Mouse (Mus musculus): ENCODE data around the gene Pex14. TPM values are rescaled to one million over a fixed set of nuclear protein-coding genes. Genes with fewer than 3 reads are reported as not detected.
A peak's percentile ranks its signal among the peaks of the same experiment; 100 is the strongest.

Pex14 gene
- polyA plus RNA-seq, 1 experiment = 49.3 TPM

DNA sequence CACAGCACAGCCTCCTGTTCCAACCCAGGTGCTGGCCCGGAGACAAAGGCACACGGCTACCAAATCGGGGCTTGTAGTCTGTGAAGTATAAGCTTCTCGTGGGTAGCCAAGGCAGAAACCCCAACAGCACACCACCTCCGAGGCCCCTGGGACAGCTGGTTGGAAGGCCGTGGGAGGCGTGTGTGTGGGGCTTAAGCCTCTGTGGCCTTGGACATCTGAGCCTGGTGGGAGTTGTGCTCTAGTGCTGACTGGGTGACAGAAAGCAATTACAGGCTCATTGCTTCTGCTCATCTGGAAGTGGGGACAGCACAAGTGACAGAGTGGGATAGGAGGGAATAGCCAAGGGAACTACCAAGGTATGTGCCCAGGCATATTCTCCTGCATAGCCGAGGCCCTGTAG lies 175.7 kb downstream of the Pex14 start:
- TF ChIP-seq CTCF (conservative IDR thresholded peaks at IDR 0.05; ENCODE audit: insufficient read depth, insufficient read length, low read depth, low read length) (no peak), POLR2A (IDR thresholded peaks at IDR 0.05; ENCODE audit: low read depth, low read length) (no peak)
- Histone ChIP-seq H3K4me3 (ENCODE audit: insufficient read depth, low read depth, low read length) (no peak overlapping the region), H3K27me3 (replicated peaks; ENCODE audit: control insufficient read depth, insufficient read depth, low read length) (no peaks in the 10 kb centered on the region), H3K4me1 (ENCODE audit: control insufficient read depth, insufficient read depth, low read length) (peaks cover 46% of the 10 kb centered on the region), H3K36me3 (ENCODE audit: control insufficient read depth, insufficient read depth, low read length) (no peaks in the 10 kb centered on the region), H3K27ac (ENCODE audit: insufficient read depth, low read depth, low read length) (peak overlapping the region; percentile 13)
- DNase-seq = no peak
- 65% methylated on average over 8 of the region's 8 CpGs for WGBS

DNA sequence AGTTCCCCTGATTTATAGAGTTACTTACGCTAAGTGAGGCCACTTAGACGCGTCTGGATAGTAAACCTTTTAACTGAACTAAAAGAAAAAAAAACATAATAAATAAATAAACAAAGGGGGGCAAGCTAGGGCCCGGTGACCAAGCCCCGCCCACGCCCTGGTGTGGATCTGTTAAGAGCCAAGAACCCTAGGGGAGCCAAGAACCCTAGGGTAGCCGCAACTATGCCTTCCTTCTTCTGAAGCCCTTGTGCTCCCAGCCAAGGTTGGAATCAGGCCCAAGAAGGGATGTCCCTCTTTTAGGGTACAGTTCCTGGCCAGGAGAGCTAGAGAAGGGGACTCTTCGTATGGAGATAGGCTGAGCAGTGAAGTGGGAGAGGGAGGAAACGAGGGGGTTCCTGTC lies 176.3 kb downstream of the Pex14 start:
- TF ChIP-seq CTCF (conservative IDR thresholded peaks at IDR 0.05; ENCODE audit: insufficient read depth, insufficient read length, low read depth, low read length) (no peak), POLR2A (IDR thresholded peaks at IDR 0.05; ENCODE audit: low read depth, low read length) (no peak)
- H3K27ac ChIP-seq (ENCODE audit: insufficient read depth, low read depth, low read length) = peak overlapping the region; percentile 94
- H3K4me1 ChIP-seq (ENCODE audit: control insufficient read depth, insufficient read depth, low read length) = peaks cover 44% of the 10 kb centered on the region
- no peaks in the 10 kb centered on the region for H3K27me3 ChIP-seq (replicated peaks; ENCODE audit: control insufficient read depth, insufficient read depth, low read length)
- no peak overlapping the region for H3K4me3 ChIP-seq (ENCODE audit: insufficient read depth, low read depth, low read length)
- WGBS = 51% methylated on average over 9 of the region's 9 CpGs
- DNase-seq = no peak
- H3K36me3 ChIP-seq (ENCODE audit: control insufficient read depth, insufficient read depth, low read length) = no peaks in the 10 kb centered on the region

DNA sequence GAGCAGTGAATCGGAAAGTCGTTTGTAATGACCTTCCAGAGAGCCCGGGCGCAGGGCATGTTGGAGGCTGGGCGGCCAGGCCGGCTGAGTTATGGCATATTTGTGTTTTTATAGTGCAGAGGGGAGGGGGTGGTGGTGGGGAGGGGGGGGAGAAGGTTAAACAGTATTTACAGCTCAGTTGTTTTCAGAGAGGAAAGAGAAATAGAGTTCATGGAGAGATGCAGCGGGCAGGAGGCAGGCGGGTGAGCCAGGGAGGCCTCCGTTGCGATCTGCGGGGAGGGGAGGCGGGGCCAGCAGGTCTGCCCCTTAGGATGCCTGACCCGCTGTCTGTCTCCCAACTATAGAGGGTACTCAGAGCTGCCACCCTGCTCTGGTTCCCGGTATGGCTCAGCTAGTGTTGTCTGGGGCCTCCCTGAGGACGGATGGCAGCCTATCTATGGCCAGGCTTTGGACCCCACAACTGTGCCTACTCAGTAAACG lies 177.4 kb downstream of the Pex14 start:
- Histone ChIP-seq H3K4me1 (ENCODE audit: control insufficient read depth, insufficient read depth, low read length) (peaks cover 36% of the 10 kb centered on the region), H3K36me3 (ENCODE audit: control insufficient read depth, insufficient read depth, low read length) (no peaks in the 10 kb centered on the region), H3K4me3 (ENCODE audit: insufficient read depth, low read depth, low read length) (peak overlapping the region; percentile 18; the same call in 1 of the 2 replicates), H3K27me3 (replicated peaks; ENCODE audit: control insufficient read depth, insufficient read depth, low read length) (no peaks in the 10 kb centered on the region), H3K27ac (ENCODE audit: insufficient read depth, low read depth, low read length) (peak overlapping the region; percentile 94)
- DNase-seq = peak; percentile 68
- TF ChIP-seq POLR2A (IDR thresholded peaks at IDR 0.05; ENCODE audit: low read depth, low read length) = no peak
- TF ChIP-seq CTCF (conservative IDR thresholded peaks at IDR 0.05; ENCODE audit: insufficient read depth, insufficient read length, low read depth, low read length) = no peak
- WGBS = 28% methylated on average over 16 of the region's 16 CpGs

DNA sequence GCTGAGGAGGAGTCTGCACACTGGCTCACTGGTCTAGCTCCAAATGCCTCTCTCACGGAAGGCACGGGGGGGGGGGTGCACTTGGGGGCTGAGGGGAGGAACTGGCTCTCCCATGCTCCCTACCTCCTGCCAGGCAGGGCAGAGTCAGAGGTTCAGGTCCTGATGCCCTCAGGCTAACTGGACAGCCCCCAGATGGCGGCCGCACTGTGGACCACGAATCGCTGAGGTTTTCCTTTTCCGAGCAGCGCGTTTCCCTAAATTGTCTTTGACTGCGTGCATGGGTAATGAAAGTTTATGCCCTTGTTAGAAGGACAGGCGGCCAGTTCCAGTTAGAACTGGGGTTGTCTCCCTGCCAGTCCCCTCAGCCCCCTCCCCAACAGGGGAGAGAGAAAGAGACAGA lies 179.1 kb downstream of the Pex14 start:
- WGBS = 19% methylated on average over 11 of the region's 11 CpGs
- DNase-seq = peak; percentile 72
- TF ChIP-seq POLR2A (IDR thresholded peaks at IDR 0.05; ENCODE audit: low read depth, low read length) (no peak), CTCF (conservative IDR thresholded peaks at IDR 0.05; ENCODE audit: insufficient read depth, insufficient read length, low read depth, low read length) (no peak)
- no peak overlapping the region for H3K4me3 ChIP-seq (ENCODE audit: insufficient read depth, low read depth, low read length)
- H3K27me3 ChIP-seq (replicated peaks; ENCODE audit: control insufficient read depth, insufficient read depth, low read length) = no peaks in the 10 kb centered on the region
- peaks cover 23% of the 10 kb centered on the region for H3K4me1 ChIP-seq (ENCODE audit: control insufficient read depth, insufficient read depth, low read length)
- peak overlapping the region; percentile 91 for H3K27ac ChIP-seq (ENCODE audit: insufficient read depth, low read depth, low read length)
- H3K36me3 ChIP-seq (ENCODE audit: control insufficient read depth, insufficient read depth, low read length) = no peaks in the 10 kb centered on the region

DNA sequence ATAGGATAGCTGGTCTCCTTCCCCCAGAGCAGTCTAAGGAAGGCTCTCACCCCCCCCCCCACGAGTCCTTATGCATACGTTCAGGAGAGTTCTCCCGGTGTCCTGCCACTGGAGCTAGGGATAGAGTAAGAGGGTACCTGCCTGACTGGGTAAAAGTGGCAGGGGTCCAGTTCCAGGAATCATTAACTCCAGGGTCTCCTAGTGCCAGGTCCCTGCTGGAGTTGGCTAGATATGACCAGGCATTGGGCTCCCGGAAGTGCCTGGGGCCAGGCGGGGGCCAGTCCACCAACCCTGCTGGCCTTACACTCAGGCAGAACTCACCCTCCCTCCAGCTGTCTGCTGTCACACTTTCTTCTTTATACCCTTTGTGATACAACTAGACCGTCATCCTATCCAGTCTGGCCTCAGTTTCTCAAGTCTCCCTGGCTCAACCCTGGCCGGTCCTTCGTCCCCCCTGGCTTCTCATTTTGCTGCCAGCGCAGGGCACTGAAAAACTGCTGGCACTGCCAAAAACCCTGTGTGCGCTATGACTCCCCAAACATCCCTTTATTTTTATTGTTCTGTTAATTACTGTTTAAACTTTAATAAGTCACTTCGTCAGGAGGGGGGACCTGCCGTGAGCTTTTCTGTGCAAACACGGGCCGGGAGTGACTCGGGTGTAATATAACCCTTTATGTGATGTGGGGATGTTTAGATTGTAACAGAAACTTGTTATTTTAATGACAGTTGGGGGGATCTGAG lies 180.8 kb downstream of the Pex14 start:
- 32% methylated on average over 15 of the region's 15 CpGs for WGBS
- Histone ChIP-seq H3K4me1 (ENCODE audit: control insufficient read depth, insufficient read depth, low read length) (peaks cover 19% of the 10 kb centered on the region), H3K27ac (ENCODE audit: insufficient read depth, low read depth, low read length) (peak overlapping the region; percentile 91), H3K36me3 (ENCODE audit: control insufficient read depth, insufficient read depth, low read length) (no peaks in the 10 kb centered on the region), H3K4me3 (ENCODE audit: insufficient read depth, low read depth, low read length) (no peak overlapping the region), H3K27me3 (replicated peaks; ENCODE audit: control insufficient read depth, insufficient read depth, low read length) (no peaks in the 10 kb centered on the region)
- peak; percentile 82 for DNase-seq
- TF ChIP-seq CTCF (conservative IDR thresholded peaks at IDR 0.05; ENCODE audit: insufficient read depth, insufficient read length, low read depth, low read length) = no peak
- no peak for TF ChIP-seq POLR2A (IDR thresholded peaks at IDR 0.05; ENCODE audit: low read depth, low read length)

DNA sequence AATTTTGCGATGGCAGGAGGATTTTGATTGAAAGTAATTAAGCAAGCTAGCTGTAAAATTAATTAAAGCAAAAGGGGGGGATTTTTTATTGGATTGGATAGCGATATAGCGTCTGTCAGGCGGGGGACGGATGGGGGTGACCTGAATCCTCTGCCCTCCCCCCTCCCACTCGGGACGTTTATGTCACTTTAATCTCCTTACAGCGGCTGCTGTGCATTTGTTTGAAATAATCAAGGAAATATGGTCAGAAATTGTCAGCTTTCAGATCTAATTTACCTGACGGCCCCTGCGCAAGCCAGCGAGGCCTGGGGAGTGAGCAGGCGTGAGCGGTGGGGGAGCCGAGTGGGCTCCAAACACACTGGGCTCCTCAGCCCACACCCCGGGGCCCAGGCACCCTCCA lies 183.8 kb downstream of the Pex14 start:
- Histone ChIP-seq H3K4me1 (ENCODE audit: control insufficient read depth, insufficient read depth, low read length) (peaks cover 19% of the 10 kb centered on the region), H3K27ac (ENCODE audit: insufficient read depth, low read depth, low read length) (no peak overlapping the region), H3K4me3 (ENCODE audit: insufficient read depth, low read depth, low read length) (no peak overlapping the region), H3K27me3 (replicated peaks; ENCODE audit: control insufficient read depth, insufficient read depth, low read length) (no peaks in the 10 kb centered on the region), H3K36me3 (ENCODE audit: control insufficient read depth, insufficient read depth, low read length) (no peaks in the 10 kb centered on the region)
- WGBS = 90% methylated on average over 15 of the region's 15 CpGs
- TF ChIP-seq CTCF (conservative IDR thresholded peaks at IDR 0.05; ENCODE audit: insufficient read depth, insufficient read length, low read depth, low read length) (no peak), POLR2A (IDR thresholded peaks at IDR 0.05; ENCODE audit: low read depth, low read length) (no peak)
- no peak for DNase-seq

DNA sequence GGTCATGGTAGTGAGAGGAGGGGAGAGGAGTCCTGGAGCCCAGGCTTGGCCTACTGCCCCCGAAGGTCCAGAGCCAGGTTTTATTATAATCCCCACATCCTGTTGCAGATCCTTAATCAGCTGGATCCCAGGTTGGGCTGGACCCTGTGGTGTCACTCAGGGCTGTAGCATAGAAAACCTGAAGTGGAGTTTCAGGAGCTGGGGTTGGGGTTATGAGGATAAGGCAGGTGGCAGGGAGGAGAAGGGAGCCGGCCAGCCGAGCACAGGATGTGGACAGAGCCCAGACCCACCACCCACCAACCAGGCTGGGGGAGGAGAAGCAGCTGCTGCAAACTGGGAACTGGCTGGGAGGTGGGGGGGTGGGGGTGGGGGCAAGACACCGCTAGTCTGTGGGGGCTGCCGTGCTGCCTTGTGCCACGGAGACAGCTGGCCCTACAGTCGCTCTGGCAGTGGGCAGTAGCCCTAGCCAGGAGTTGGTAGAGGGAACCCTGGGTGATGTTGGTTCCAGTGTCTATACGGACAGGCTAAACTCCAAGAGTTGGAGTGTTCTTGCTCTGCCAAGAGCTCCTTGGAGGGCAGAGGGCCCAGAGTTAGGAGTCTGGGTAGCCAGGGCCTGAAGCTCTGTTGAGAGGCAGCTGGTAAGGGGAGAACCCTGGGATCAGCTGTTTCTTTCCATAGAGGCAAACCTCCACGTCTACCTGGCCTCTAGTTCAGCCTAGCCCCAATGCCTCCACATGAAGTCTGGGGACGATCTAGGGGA lies 184.6 kb downstream of the Pex14 start:
- no peaks in the 10 kb centered on the region for H3K27me3 ChIP-seq (replicated peaks; ENCODE audit: control insufficient read depth, insufficient read depth, low read length)
- DNase-seq = peak; percentile 80
- TF ChIP-seq CTCF (conservative IDR thresholded peaks at IDR 0.05; ENCODE audit: insufficient read depth, insufficient read length, low read depth, low read length) = no peak
- no peak for TF ChIP-seq POLR2A (IDR thresholded peaks at IDR 0.05; ENCODE audit: low read depth, low read length)
- WGBS = 54% methylated on average over 10 of the region's 10 CpGs
- 0 out of 2 replicates have a peak overlapping the region, but pooled peaks have one; percentile 25 for H3K27ac ChIP-seq (ENCODE audit: insufficient read depth, low read depth, low read length)
- H3K36me3 ChIP-seq (ENCODE audit: control insufficient read depth, insufficient read depth, low read length) = no peaks in the 10 kb centered on the region
- H3K4me1 ChIP-seq (ENCODE audit: control insufficient read depth, insufficient read depth, low read length) = peaks cover 20% of the 10 kb centered on the region
- no peak overlapping the region for H3K4me3 ChIP-seq (ENCODE audit: insufficient read depth, low read depth, low read length)

Data from kidney, adult 2 months (tissue).